Mouse (Mus musculus) spleen, adult 18-20 months (tissue): ENCODE data around the gene Ube2c.
A peak's percentile ranks its signal among the peaks of the same experiment; 100 is the strongest.

Source experiments
- DNase-seq, 2 experiments: peaks; one replicate each; pipeline ENCODE4 v3.0.0; 2022; ENCODE audit warnings: mixed read lengths in 2 of 2

The Ube2c gene

GRCm38 (mm10) chr2:164762593-164762992, 7.1 kb upstream of the Ube2c start:
- no peak for DNase-seq

GRCm38 (mm10) chr2:164765841-164766240, 3.9 kb upstream of the Ube2c start:
- DNase-seq: no peak

DNA sequence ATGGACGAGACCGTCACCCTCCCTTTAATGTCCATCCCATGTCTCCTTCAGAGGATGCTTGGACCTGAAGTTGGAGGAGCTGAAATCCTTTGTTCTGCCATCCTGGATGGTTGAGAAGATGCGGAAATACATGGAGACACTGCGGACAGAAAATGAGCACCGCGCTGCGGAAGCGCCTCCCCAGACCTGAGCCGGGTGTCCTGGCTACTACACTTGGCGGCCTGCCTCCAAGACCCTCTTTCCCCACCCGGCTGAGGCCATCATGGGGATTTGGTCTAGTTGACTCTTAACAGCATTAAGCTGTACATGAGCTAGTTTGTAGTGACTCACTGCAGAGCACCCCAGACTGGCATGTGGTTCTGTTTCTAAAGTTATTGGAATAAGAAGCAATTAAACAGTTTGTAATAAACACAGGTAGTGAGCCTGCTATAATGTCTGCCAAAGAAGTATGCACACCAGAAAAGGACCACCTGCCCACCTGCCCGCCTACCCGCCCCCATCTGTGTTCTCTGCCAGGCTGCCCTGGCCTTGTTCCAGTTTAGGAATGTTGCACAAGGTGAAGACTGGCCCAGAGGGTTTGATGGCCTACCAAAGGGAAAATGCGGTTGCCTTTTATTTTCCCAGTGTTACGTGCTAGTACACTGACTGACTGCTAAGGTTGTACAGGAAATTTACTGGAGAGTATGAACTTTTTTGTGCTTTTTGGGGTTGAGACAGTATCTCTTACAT, 1.7 kb upstream of the Ube2c start:
- no peak for DNase-seq

GRCm38 (mm10) chr2:164770279-164770678, 581 bp downstream of the Ube2c start:
- no peak for DNase-seq

GRCm38 (mm10) chr2:164771123-164771522, 1.4 kb downstream of the Ube2c start:
- no peak for DNase-seq

GRCm38 (mm10) chr2:164773229-164773988, 3.7 kb downstream of the Ube2c start:
- no peak for DNase-seq

DNA sequence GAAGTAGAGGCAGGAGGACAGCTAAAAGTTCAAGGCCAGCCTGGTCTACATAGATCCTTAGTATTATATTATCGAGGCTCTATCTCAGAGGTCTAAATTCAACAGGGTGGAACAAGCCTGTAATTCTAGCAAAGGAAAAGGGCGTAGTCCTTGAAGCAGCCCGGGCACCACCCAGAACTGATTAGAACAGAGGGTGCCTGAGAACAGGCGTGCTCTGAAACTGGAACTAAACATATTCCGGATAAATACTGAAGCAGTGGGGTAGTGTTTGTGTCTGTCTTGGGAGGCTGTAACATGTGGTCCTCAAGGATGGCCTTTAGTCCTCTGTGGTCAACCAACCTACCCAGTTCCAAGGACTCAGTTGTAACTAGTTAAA, 4.3 kb downstream of the Ube2c start:
- no peak for DNase-seq

GRCm38 (mm10) chr2:164776130-164776529, 6.4 kb downstream of the Ube2c start:
- no peak for DNase-seq

- no peak for DNase-seq
Measured at GRCm38 (mm10) chr2:164776801-164777200, 7.1 kb downstream of the Ube2c start.

- no peak for DNase-seq
Measured at GRCm38 (mm10) chr2:164777246-164778014, 7.7 kb downstream of the Ube2c start.

GRCm38 (mm10) chr2:164778015-164778287, 8.3 kb downstream of the Ube2c start:
- no peak for DNase-seq

DNA sequence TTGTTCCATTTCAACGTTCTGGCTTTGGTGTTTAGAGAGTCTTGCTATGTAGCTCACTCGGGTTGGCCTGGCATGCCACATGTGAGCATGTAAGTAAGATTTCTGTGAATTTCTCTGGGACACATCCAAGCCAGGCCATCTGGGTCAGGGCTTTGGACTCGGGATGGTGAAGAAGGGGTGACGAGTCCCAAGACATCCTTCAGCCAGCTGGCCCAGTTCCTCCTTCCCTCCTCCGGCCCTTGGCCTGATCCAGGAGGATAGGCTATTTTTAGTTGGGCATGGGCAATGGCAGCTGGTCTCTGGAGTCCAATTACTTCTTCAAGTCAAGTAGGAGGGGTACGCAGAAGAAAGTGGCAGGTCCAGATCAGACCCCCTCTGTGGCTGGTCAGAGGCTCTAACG, 9.1 kb downstream of the Ube2c start:
- no peak for DNase-seq

- DNase-seq: no peak
Measured at GRCm38 (mm10) chr2:164779481-164780086, 9.9 kb downstream of the Ube2c start, which contains the start of gene Tnnc2. Gene Tnnc2 (minus strand): TSS chr2:164779967.

DNA sequence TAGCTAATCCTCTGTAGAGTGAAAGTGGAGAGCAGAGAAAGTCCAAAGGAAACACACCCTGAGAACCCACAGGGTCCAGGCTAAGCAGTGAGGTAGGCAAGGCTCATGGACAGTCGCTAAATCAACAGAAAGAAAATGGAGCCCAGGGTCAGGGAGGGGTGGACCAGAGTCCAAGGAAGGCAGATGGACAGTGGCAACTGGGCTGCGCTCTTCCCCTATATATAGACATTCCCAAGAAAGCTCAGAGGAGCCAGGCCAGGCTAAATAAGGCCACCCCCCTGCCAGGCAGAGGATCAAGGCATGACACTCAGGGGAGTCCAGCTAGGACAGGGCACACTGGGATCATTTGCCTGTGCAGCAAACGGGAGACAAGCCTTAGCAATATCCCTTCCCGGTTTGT, 12.2 kb downstream of the Ube2c start:
- DNase-seq: no peak

- no peak for DNase-seq
Measured at GRCm38 (mm10) chr2:164783926-164784581, 14.4 kb downstream of the Ube2c start.

DNA sequence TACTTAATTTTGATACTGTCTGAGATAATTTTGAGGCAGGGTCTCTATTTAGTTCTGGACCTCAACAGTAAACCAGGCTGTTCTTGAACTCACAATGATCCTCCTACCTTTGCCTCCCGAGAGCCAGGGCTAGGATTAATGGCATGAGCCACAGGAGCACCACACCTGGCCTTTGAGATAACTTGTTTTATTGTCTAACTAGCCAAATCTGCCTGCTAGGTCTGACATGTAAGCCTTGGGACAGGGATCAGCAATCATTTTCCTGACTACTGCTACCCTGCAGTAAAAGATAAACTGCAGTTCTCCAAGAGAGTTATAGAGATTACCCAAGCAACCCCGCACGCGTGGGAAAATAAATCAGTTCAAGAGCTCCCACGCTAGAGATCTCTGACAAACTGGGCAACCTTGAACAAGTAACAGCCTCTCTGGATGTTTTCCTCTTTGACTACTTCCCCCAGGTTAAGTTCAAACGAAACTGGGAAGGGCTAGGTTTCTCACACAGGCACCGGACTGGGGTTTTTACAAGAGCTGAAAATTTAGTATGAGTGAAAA, 15.2 kb downstream of the Ube2c start:
- DNase-seq: no peak

DNA sequence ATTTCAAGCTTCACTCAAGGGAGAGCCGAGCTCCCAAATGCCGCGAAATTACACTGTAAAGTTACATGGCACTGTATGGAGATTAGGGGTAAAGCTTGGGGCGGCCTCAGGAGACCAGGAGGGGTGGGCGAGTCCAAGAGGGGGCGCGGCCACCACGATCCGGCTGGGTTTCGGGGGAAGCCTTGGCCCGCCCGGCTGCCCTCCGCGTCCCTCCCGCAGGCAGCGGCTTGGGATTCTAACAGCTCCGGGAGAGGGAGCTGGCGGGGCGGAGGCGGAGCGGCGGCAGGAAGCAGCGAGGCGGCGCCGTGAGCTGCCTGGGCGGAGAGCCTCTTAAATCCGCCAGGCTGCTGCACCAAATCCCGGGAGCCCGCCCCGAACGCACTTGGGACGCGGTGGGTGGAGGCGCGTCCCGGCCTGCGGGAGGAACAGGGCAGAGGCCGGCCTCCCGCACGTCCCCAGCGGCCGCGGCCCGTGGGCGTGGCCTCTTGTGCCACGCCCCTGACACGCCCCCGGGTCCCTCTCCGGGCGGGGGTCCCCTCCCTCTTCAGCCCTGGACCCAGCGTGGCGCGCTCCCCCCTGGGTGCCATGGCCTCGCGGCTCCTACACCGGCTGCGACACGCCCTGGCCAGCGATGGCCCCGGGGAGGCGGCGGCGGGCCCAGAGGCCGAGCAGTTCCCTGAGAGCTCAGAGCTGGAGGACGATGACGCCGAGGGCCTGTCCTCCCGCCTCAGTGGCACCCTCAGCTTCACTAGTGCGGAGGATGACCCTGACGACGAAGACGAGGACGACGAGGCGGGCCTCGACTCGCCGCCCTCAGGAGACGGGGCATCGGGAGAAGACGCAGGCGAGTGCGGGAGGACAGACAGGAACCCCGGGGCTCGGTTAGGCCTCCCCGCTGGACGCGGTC, 16.0 kb downstream of the Ube2c start, which contains the start of gene Snx21:
Snx21 (plus strand) TSS at position 343 of the 907 bp plus-strand sequence.
- DNase-seq: peak; percentile 62 to 68

GRCm38 (mm10) chr2:164786388-164786885, 16.7 kb downstream of the Ube2c start:
- no peak for DNase-seq

- DNase-seq: no peak
Measured at GRCm38 (mm10) chr2:164787032-164787431, 17.3 kb downstream of the Ube2c start.

DNA sequence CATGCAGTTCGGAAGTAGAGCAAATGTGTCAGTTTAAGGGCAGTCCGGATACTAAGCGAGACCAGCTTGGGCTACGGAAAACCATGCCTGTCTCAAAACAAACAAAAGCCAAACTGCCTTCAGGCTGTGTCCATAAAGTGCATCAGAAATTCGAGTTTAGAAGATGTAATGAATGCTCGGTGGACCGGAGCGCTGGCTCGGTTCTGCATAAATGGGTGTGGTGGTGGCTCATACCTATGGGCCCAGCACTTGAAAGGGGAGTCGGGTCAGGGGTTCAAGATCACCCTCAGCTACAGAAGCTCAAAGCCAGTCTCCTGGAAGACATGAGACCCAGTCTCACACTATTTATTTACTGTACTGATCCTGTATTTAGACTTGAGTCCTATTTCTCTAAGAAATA, 18.1 kb downstream of the Ube2c start:
- DNase-seq: no peak

DNA sequence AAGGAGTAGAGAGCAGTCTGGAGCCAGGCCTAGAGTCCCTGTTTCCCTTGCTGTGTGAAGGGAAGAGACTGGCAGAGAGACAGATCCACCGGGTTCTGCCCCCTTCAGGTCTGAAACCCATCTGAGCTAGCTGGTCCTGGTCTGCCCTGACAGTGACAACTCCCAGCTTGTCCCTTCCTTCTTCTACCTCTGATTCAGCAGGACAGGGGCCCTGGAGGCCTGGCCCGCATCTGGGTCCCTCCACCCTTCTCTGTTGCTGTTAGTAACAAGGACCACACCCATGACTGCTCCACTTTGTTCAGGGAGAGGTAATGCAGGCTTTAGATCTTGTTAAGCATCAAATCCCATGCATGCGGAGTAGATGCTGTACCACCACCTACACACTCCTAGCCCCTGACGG, 18.7 kb downstream of the Ube2c start:
- no peak for DNase-seq
